Mouse (Mus musculus) E14TG2a.4 (cell line): ENCODE measurements around the gene Castor1.

Source experiments
- CTCF ChIP-seq: conservative IDR thresholded peaks from 2 replicates; pipeline ENCODE4 v1.5.1; 2014; ENCODE audit warnings: low read length
- NANOG ChIP-seq: IDR thresholded peaks from 2 replicates; pipeline ENCODE4 v1.6.1; 2014; ENCODE audit warnings: borderline replicate concordance, low read length, mixed read lengths
- POU5F1 ChIP-seq: IDR thresholded peaks from 2 replicates; pipeline ENCODE4 v1.6.1; 2014; ENCODE audit warnings: low read length, borderline replicate concordance

DNA sequence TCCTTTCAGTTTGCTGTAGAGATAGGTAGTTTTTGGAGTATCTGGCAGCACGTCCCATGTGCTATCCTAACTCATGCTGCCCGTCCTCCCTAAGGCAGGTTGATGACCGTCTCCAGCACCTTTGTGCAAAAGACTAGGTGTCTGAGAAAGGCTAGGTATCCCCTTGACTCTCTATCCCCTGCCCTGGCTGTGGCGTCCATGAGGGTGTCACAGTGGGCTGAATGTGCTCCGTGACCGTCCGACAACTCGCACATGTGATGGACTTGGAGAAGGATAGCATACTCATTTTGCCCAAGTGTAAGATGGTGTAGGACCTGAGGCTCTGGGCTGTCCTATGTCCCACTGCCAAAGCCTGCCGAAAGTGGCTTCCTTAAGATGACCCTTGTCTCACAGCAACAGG is 10.4 kb upstream of the Castor1 start:
- TF ChIP-seq NANOG (no peak), CTCF (no peak), POU5F1 (no peak)
